Mouse (Mus musculus) cerebellum, adult 2 months (tissue): ENCODE measurements around the gene Endou.

Experiments used
- CTCF ChIP-seq: fragments of 200-500 bp; IDR thresholded peaks from 2 replicates; pipeline ENCODE4 v1.5.1; 2011; ENCODE audit warnings: low read depth, mild to moderate bottlenecking, control low read depth, low read length, moderate library complexity, borderline replicate concordance; ENCODE audit not compliant: insufficient read depth
- POLR2A ChIP-seq: fragments of 200-500 bp; IDR thresholded peaks from 2 replicates; pipeline ENCODE4 v1.6.1; 2011; ENCODE audit warnings: low read length, control low read depth, borderline replicate concordance; ENCODE audit not compliant: insufficient read depth

- TF ChIP-seq CTCF (no peak), POLR2A (no peak)
Observed at GRCm38 (mm10) chr15:97749397-97749796, 18.3 kb upstream of the Endou start.
